Mouse (Mus musculus) C2C12 (cell line): ENCODE measurements around the gene Plcb2. TPM values are rescaled to one million over a fixed set of nuclear protein-coding genes. Genes with fewer than 3 reads are reported as not detected.
A peak's percentile ranks its signal among the peaks of the same experiment; 100 is the strongest.

Experiments
- H3K27me3 ChIP-seq: one replicate; pipeline ENCODE4 v1.6.1; 2011; ENCODE audit not compliant: control insufficient read depth, insufficient read depth, insufficient read length
- H3K36me3 ChIP-seq: one replicate; pipeline ENCODE4 v1.6.1; 2011; ENCODE audit not compliant: control insufficient read depth, insufficient read depth
- H3K4me3 ChIP-seq: one replicate; pipeline ENCODE4 v1.5.1; 2011; ENCODE audit warnings: mild to moderate bottlenecking, control low read depth; ENCODE audit not compliant: poor library complexity, insufficient read depth, severe bottlenecking
- H3K79me2 ChIP-seq: one replicate; pipeline ENCODE4 v1.6.1; 2011; ENCODE audit not compliant: control insufficient read depth, insufficient read depth
- H3K79me3 ChIP-seq: one replicate; pipeline ENCODE4 v1.6.1; 2011; ENCODE audit warnings: low read depth, control low read depth
- H3ac ChIP-seq: one replicate; pipeline ENCODE3; 2011; ENCODE audit warnings: low read depth; ENCODE audit not compliant: control insufficient read depth, insufficient read length
- CEBPB ChIP-seq: IDR thresholded peaks from one replicate; pipeline ENCODE4 v1.6.1; 2011; ENCODE audit warnings: low read depth, mild to moderate bottlenecking, control low read depth, moderate library complexity
- CTCF ChIP-seq: IDR thresholded peaks from one replicate; pipeline ENCODE4 v1.5.1; 2011; ENCODE audit not compliant: control insufficient read depth, insufficient read depth, insufficient read length
- FOSL1 ChIP-seq: IDR thresholded peaks from one replicate; pipeline ENCODE4 v1.8.0; 2011; ENCODE audit warnings: mild to moderate bottlenecking, low read length; ENCODE audit not compliant: poor library complexity, insufficient read depth, severe bottlenecking
- MAX ChIP-seq: IDR thresholded peaks from one replicate; pipeline ENCODE4 v1.6.1; 2011; ENCODE audit warnings: mild to moderate bottlenecking, control low read depth
- MYOD1 ChIP-seq: IDR thresholded peaks from one replicate; pipeline ENCODE4 v1.6.1; 2011; ENCODE audit warnings: low read depth; ENCODE audit not compliant: control insufficient read depth, insufficient read length
- MYOG ChIP-seq: IDR thresholded peaks from one replicate; pipeline ENCODE4 v1.6.1; 2011; ENCODE audit not compliant: control insufficient read depth, insufficient read length; ENCODE audit errors: extremely low read depth
- USF1 ChIP-seq: IDR thresholded peaks from one replicate; pipeline ENCODE4 v1.6.1; 2011; ENCODE audit warnings: low read depth, mild to moderate bottlenecking, control low read depth, moderate library complexity
- polyA plus RNA-seq: library from polyadenylated mRNA; unstranded; fragments of >200 nt; fragmentation: generic; extraction: Trizol; gene quantifications from one replicate; pipeline ENCODE4 v1.2.1, GENCODE M21; 2012; ENCODE audit warnings: missing spikeins

The Plcb2 gene
- polyA plus RNA-seq, 1 experiment, result not detected

GRCm38 (mm10) chr2:118740341-118740740, 12.1 kb upstream of the Plcb2 start:
- TF ChIP-seq CTCF (no peak), CEBPB (no peak), MYOG (no peak), USF1 (no peak), MYOD1 (no peak), FOSL1 (no peak), MAX (no peak)
- H3ac ChIP-seq, result no peak overlapping the region
- H3K36me3 ChIP-seq, result no peaks in the 10 kb centered on the region

GRCm38 (mm10) chr2:118733341-118733740, 5.1 kb upstream of the Plcb2 start:
- no peaks in the 10 kb centered on the region for H3K79me3 ChIP-seq
- no peaks in the 10 kb centered on the region for H3K79me2 ChIP-seq
- H3K36me3 ChIP-seq, result no peaks in the 10 kb centered on the region
- TF ChIP-seq CTCF, result no peak
- TF ChIP-seq CEBPB, result no peak
- no peak for TF ChIP-seq USF1
- no peak for TF ChIP-seq MYOD1
- no peak for TF ChIP-seq FOSL1
- peaks cover 35% of the 10 kb centered on the region for H3K27me3 ChIP-seq
- H3K4me3 ChIP-seq, result no peak overlapping the region
- H3ac ChIP-seq, result no peak overlapping the region

More at GRCm38 (mm10) chr2:118740341-118740740, 12.1 kb upstream of the Plcb2 start:
- Histone ChIP-seq H3K79me3 (no peaks in the 10 kb centered on the region), H3K27me3 (no peaks in the 10 kb centered on the region), H3K4me3 (no peak overlapping the region), H3K79me2 (no peaks in the 10 kb centered on the region)

GRCm38 (mm10) chr2:118731981-118732380, 3.7 kb upstream of the Plcb2 start:
- TF ChIP-seq CEBPB, result no peak
- TF ChIP-seq MYOG, result no peak
- TF ChIP-seq MYOD1, result no peak
- TF ChIP-seq MAX, result no peak
- no peak for TF ChIP-seq CTCF
- TF ChIP-seq FOSL1, result no peak
- TF ChIP-seq USF1, result no peak
- Histone ChIP-seq H3K79me3 (no peaks in the 10 kb centered on the region), H3ac (no peak overlapping the region), H3K79me2 (no peaks in the 10 kb centered on the region), H3K36me3 (no peaks in the 10 kb centered on the region), H3K27me3 (peaks cover 46% of the 10 kb centered on the region), H3K4me3 (no peak overlapping the region)

- Histone ChIP-seq H3K79me2 (no peaks in the 10 kb centered on the region), H3ac (no peak overlapping the region), H3K4me3 (no peak overlapping the region), H3K36me3 (no peaks in the 10 kb centered on the region), H3K27me3 (peaks cover 60% of the 10 kb centered on the region), H3K79me3 (no peaks in the 10 kb centered on the region)
- TF ChIP-seq MYOG (no peak), CTCF (peak; percentile 13), FOSL1 (no peak), MAX (no peak), CEBPB (no peak), MYOD1 (peak; percentile 35), USF1 (no peak)
Measured at GRCm38 (mm10) chr2:118730622-118730915, 2.3 kb upstream of the Plcb2 start.

GRCm38 (mm10) chr2:118729816-118730621, 1.8 kb upstream of the Plcb2 start:
- H3K27me3 ChIP-seq, result peaks cover 65% of the 10 kb centered on the region
- no peaks in the 10 kb centered on the region for H3K79me2 ChIP-seq
- H3K36me3 ChIP-seq, result no peaks in the 10 kb centered on the region
- H3K79me3 ChIP-seq, result no peaks in the 10 kb centered on the region
- no peak overlapping the region for H3ac ChIP-seq
- H3K4me3 ChIP-seq, result no peak overlapping the region
- no peak for TF ChIP-seq MYOD1
- TF ChIP-seq CEBPB, result no peak
- TF ChIP-seq MYOG, result no peak
- TF ChIP-seq FOSL1, result no peak
- TF ChIP-seq CTCF, result no peak
- no peak for TF ChIP-seq MAX
- TF ChIP-seq USF1, result no peak

- H3K79me3 ChIP-seq, result no peaks in the 10 kb centered on the region
- no peak overlapping the region for H3ac ChIP-seq
- no peak for TF ChIP-seq MAX
- TF ChIP-seq CTCF, result no peak
- TF ChIP-seq USF1, result no peak
- no peak for TF ChIP-seq MYOD1
- no peak for TF ChIP-seq CEBPB
- TF ChIP-seq FOSL1, result no peak
- no peak for TF ChIP-seq MYOG
- H3K79me2 ChIP-seq, result no peaks in the 10 kb centered on the region
- no peaks in the 10 kb centered on the region for H3K36me3 ChIP-seq
- no peak overlapping the region for H3K4me3 ChIP-seq
- peaks cover 71% of the 10 kb centered on the region for H3K27me3 ChIP-seq
Measured at GRCm38 (mm10) chr2:118729194-118729593, 956 bp upstream of the Plcb2 start.
